Mouse (Mus musculus): ENCODE measurements at regions not wholly inside any gene's neighbourhood (a gene's known extent, or its start where the extent isn't known, plus 50 kb on each side); places are given as distances from the start of the nearest gene placed in this dataset.

GRCm38 (mm10) chr3:148659024-148659423 is 331.3 kb downstream of the Adgrl2 start:
- no peak for TF ChIP-seq CTCF (IDR thresholded peaks at IDR 0.05; ENCODE audit: extremely low read depth, insufficient read depth, low read length)
- no peak for TF ChIP-seq POLR2A (IDR thresholded peaks at IDR 0.05; ENCODE audit: extremely low read depth, insufficient read depth, low read length)
